Mouse (Mus musculus) liver, postnatal 0 days (tissue): ENCODE measurements around the gene Khdc1a. TPM values are rescaled to one million over a fixed set of nuclear protein-coding genes. Genes with fewer than 3 reads are reported as not detected.

Source experiments
- ATAC-seq: fragments of 200-750 bp; cut with Nextera tagmentation; 2 replicates; pipeline ENCODE4 v1.8.0; 2017; ENCODE audit warnings: mild to moderate bottlenecking, moderate library complexity
- DNase-seq: peaks from one replicate; pipeline ENCODE4 v3.0.0-alpha.2; 2016
- H3K27ac ChIP-seq: fragments of 300-500 bp; sonication (generic); 2 replicates; pipeline ENCODE4 v1.5.1; 2014; ENCODE audit warnings: antibody characterized with exemption, moderate library complexity, mild to moderate bottlenecking, low read depth
- H3K27me3 ChIP-seq: fragments of 300-500 bp; sonication (generic); 2 replicates; pipeline ENCODE4 v1.6.1; 2014; ENCODE audit warnings: low read length, control low read depth, mixed read lengths; ENCODE audit not compliant: insufficient read depth
- H3K36me3 ChIP-seq: fragments of 300-500 bp; sonication (generic); replicated peaks from 2 replicates; pipeline ENCODE4 v1.6.1; 2014; ENCODE audit warnings: mild to moderate bottlenecking, control low read depth, low read length, moderate library complexity, mixed read lengths; ENCODE audit not compliant: insufficient read depth
- H3K4me1 ChIP-seq: fragments of 300-500 bp; sonication (generic); 2 replicates; pipeline ENCODE4 v1.6.1; 2014; ENCODE audit warnings: antibody characterized with exemption, mild to moderate bottlenecking, control low read depth; ENCODE audit not compliant: insufficient read depth
- H3K4me2 ChIP-seq: fragments of 300-500 bp; sonication (generic); 2 replicates; pipeline ENCODE4 v1.6.1; 2014; ENCODE audit warnings: low read depth, mild to moderate bottlenecking, low read length, moderate library complexity, mixed read lengths
- H3K4me3 ChIP-seq: fragments of 300-500 bp; sonication (generic); 2 replicates; pipeline ENCODE4 v1.5.1; 2014; ENCODE audit warnings: low read depth, low read length
- H3K9ac ChIP-seq: fragments of 300-500 bp; sonication (generic); replicated peaks from 2 replicates; pipeline ENCODE4 v1.6.1; 2014; ENCODE audit warnings: mild to moderate bottlenecking, moderate library complexity
- H3K9me3 ChIP-seq: fragments of 300-500 bp; sonication (generic); 2 replicates; pipeline ENCODE4 v1.6.1; 2016; ENCODE audit warnings: mild to moderate bottlenecking, control low read depth, low read length, mixed read lengths
- CTCF ChIP-seq: sonication (generic); IDR thresholded peaks from 2 replicates; pipeline ENCODE4 v1.5.1; 2016; ENCODE audit warnings: antibody characterized with exemption, low read depth
- EP300 ChIP-seq: IDR thresholded peaks from 2 replicates; pipeline ENCODE4 v1.6.1; 2016; ENCODE audit warnings: antibody characterized with exemption, low read depth, mild to moderate bottlenecking
- WGBS: fragments of 180-500 bp; shearing (Covaris S2); extraction: QIAGEN DNeasy Blood & Tissue Kit; methylation state at CpG from one replicate; pipeline ENCODE4 v1.1.7; 2014; ENCODE audit not compliant: insufficient replicate concordance; 5-methylcytosine and 5-hydroxymethylcytosine counted together
- polyA plus RNA-seq: library from polyadenylated mRNA; unstranded; fragments of >200 nt; fragmentation: Nextera tagmentation; extraction: Ambion mirVana; gene quantifications from 2 replicates; pipeline ENCODE4 v1.2.1, GENCODE M21; 2015

Khdc1a gene
- not detected in 2 replicates for polyA plus RNA-seq

GRCm38 (mm10) chr1:21349341-21349740 lies at the start of gene Khdc1a:
Khdc1a (plus strand) TSS chr1:21349641.
- Histone ChIP-seq H3K9me3 (no peaks in the 10 kb centered on the region), H3K4me3 (no peak within 1 kb of the TSS), H3K4me2 (no peak within 1 kb of the TSS), H3K4me1 (no peaks in the 10 kb centered on the region), H3K27me3 (no peaks in the 10 kb centered on the region), H3K36me3 (no peaks in the 10 kb centered on the region), H3K9ac (no peak within 1 kb of the TSS), H3K27ac (no peak within 1 kb of the TSS)
- TF ChIP-seq CTCF: no peak
- TF ChIP-seq EP300: no peak
- WGBS: 71% methylated on average over 2 of the region's 2 CpGs
- DNase-seq (no peak), ATAC-seq (no peak)

GRCm38 (mm10) chr1:21299826-21300225 lies 49.6 kb upstream of the Khdc1a start:
- no peak overlapping the region for H3K4me2 ChIP-seq
- no peaks in the 10 kb centered on the region for H3K27me3 ChIP-seq
- DNase-seq: no peak
- no peaks in the 10 kb centered on the region for H3K36me3 ChIP-seq
- no peak overlapping the region for H3K9ac ChIP-seq
- no peaks in the 10 kb centered on the region for H3K4me1 ChIP-seq
- no peak for ATAC-seq
- H3K27ac ChIP-seq: no peak overlapping the region
- H3K4me3 ChIP-seq: no peak overlapping the region
- WGBS: 60% methylated on average over 3 of the region's 3 CpGs
- no peaks in the 10 kb centered on the region for H3K9me3 ChIP-seq
- TF ChIP-seq EP300 (no peak), CTCF (no peak)

GRCm38 (mm10) chr1:21301686-21302085 lies 47.8 kb upstream of the Khdc1a start:
- Histone ChIP-seq H3K9me3 (no peaks in the 10 kb centered on the region), H3K4me1 (no peaks in the 10 kb centered on the region), H3K4me3 (no peak overlapping the region), H3K4me2 (no peak overlapping the region), H3K27me3 (no peaks in the 10 kb centered on the region), H3K36me3 (no peaks in the 10 kb centered on the region), H3K9ac (no peak overlapping the region), H3K27ac (no peak overlapping the region)
- ATAC-seq (no peak), DNase-seq (no peak)
- WGBS: 64% methylated on average over 3 of the region's 3 CpGs
- no peak for TF ChIP-seq EP300
- TF ChIP-seq CTCF: no peak

- ATAC-seq: no peak
- H3K27ac ChIP-seq: no peak overlapping the region
Measured at GRCm38 (mm10) chr1:21304174-21304573, 45.3 kb upstream of the Khdc1a start.

GRCm38 (mm10) chr1:21304646-21305045 lies 44.8 kb upstream of the Khdc1a start:
- no peak overlapping the region for H3K9ac ChIP-seq
- ATAC-seq (no peak), DNase-seq (no peak)
- no peak overlapping the region for H3K4me3 ChIP-seq
- H3K9me3 ChIP-seq: no peaks in the 10 kb centered on the region
- H3K4me1 ChIP-seq: no peaks in the 10 kb centered on the region
- no peaks in the 10 kb centered on the region for H3K27me3 ChIP-seq
- no peak overlapping the region for H3K27ac ChIP-seq
- H3K36me3 ChIP-seq: no peaks in the 10 kb centered on the region
- H3K4me2 ChIP-seq: no peak overlapping the region
- 72% methylated on average over 4 of the region's 4 CpGs for WGBS
- TF ChIP-seq EP300: no peak
- TF ChIP-seq CTCF: no peak

More at GRCm38 (mm10) chr1:21304174-21304573, 45.3 kb upstream of the Khdc1a start:
- H3K9ac ChIP-seq: no peak overlapping the region
- no peak overlapping the region for H3K4me2 ChIP-seq
- no peak for DNase-seq
- no peaks in the 10 kb centered on the region for H3K9me3 ChIP-seq
- no peaks in the 10 kb centered on the region for H3K4me1 ChIP-seq
- H3K4me3 ChIP-seq: no peak overlapping the region
- no peaks in the 10 kb centered on the region for H3K27me3 ChIP-seq
- TF ChIP-seq CTCF: no peak
- no peak for TF ChIP-seq EP300
- 61% methylated on average over 3 of the region's 3 CpGs for WGBS
- no peaks in the 10 kb centered on the region for H3K36me3 ChIP-seq

- ATAC-seq (no peak), DNase-seq (no peak)
- H3K9ac ChIP-seq: no peak overlapping the region
- no peak overlapping the region for H3K4me3 ChIP-seq
- H3K4me1 ChIP-seq: no peaks in the 10 kb centered on the region
- H3K4me2 ChIP-seq: no peak overlapping the region
- H3K27ac ChIP-seq: no peak overlapping the region
- WGBS: 85% methylated on average over 3 of the region's 3 CpGs
- TF ChIP-seq EP300 (no peak), CTCF (no peak)
- no peaks in the 10 kb centered on the region for H3K27me3 ChIP-seq
- H3K36me3 ChIP-seq: no peaks in the 10 kb centered on the region
- H3K9me3 ChIP-seq: no peaks in the 10 kb centered on the region
Measured at GRCm38 (mm10) chr1:21305443-21305842, 44.0 kb upstream of the Khdc1a start.

- no peak for DNase-seq
- Histone ChIP-seq H3K27ac (no peak overlapping the region), H3K4me2 (no peak overlapping the region), H3K36me3 (no peaks in the 10 kb centered on the region), H3K4me3 (no peak overlapping the region), H3K9ac (no peak overlapping the region), H3K27me3 (no peaks in the 10 kb centered on the region), H3K4me1 (0 out of 2 replicates have a peak, but pooled peaks cover 3% of the 10 kb centered on the region), H3K9me3 (no peaks in the 10 kb centered on the region)
- TF ChIP-seq CTCF (no peak), EP300 (no peak)
- ATAC-seq: no peak
- 88% methylated on average over 2 of the region's 2 CpGs for WGBS
Measured at GRCm38 (mm10) chr1:21314336-21314735, 35.1 kb upstream of the Khdc1a start.
